Mouse (Mus musculus) midbrain, embryonic 10.5 days (tissue): ENCODE results near the gene Fads1. TPM values are rescaled to one million over a fixed set of nuclear protein-coding genes. Genes with fewer than 3 reads are reported as not detected.
"Not testable (repeated sequence)": the region's sequence is repeated elsewhere in the genome, so short reads cannot be mapped to it uniquely, and the experiment has no call there.

Experiments used
- DNase-seq: peaks from one replicate; pipeline ENCODE4 v3.0.0-alpha.2; 2017; ENCODE audit warnings: low spot score
- H3K27ac ChIP-seq: fragments of 300-500 bp; sonication (generic); replicated peaks from 2 replicates; pipeline ENCODE4 v1.5.1; 2016; ENCODE audit warnings: mild to moderate bottlenecking
- H3K27me3 ChIP-seq: fragments of 300-500 bp; sonication (generic); 2 replicates; pipeline ENCODE4 v1.6.1; 2016; ENCODE audit warnings: low read depth, mild to moderate bottlenecking; ENCODE audit not compliant: poor library complexity, severe bottlenecking
- H3K36me3 ChIP-seq: fragments of 300-500 bp; sonication (generic); 2 replicates; pipeline ENCODE4 v1.6.1; 2016; ENCODE audit warnings: mild to moderate bottlenecking, moderate library complexity
- H3K4me1 ChIP-seq: fragments of 300-500 bp; sonication (generic); 2 replicates; pipeline ENCODE4 v1.6.1; 2016
- H3K4me3 ChIP-seq: fragments of 300-500 bp; sonication (generic); 2 replicates; pipeline ENCODE4 v1.5.1; 2016; ENCODE audit warnings: mild to moderate bottlenecking, moderate library complexity
- H3K9me3 ChIP-seq: fragments of 300-500 bp; sonication (generic); replicated peaks from 2 replicates; pipeline ENCODE4 v1.6.1; 2016; ENCODE audit warnings: mild to moderate bottlenecking
- WGBS: fragments of 180-500 bp; shearing (Covaris S2); methylation state at CpG from one replicate; pipeline ENCODE4 v1.1.7; 2016; 5-methylcytosine and 5-hydroxymethylcytosine counted together
- polyA plus RNA-seq: library from polyadenylated mRNA; unstranded; fragments of >200 nt; fragmentation: Nextera tagmentation; extraction: Ambion mirVana; gene quantifications from 2 replicates; pipeline ENCODE4 v1.2.1, GENCODE M21; 2016

Gene Fads1
- polyA plus RNA-seq, 1 experiment from 2014 or later: 171 TPM

DNA sequence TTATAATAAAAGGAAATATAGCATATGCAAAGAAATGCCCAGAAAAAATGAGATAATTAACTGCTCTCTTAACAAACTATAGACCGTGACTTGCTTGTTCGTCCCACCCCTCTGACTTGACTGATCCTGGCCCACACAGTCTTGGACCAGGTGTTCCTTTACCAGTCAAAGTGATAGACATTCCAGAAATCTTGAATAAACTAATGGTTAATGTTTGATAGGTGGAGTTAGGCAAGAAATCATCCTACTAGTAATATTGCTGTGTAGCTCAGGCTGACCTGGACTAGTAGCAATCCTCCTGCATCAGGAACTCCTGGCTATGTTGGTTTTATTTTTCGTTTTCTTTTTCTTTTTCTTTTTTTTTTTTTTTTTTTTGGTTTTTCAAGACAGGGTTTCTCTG lies 14.2 kb upstream of the Fads1 start:
- DNase-seq: no peak

DNA sequence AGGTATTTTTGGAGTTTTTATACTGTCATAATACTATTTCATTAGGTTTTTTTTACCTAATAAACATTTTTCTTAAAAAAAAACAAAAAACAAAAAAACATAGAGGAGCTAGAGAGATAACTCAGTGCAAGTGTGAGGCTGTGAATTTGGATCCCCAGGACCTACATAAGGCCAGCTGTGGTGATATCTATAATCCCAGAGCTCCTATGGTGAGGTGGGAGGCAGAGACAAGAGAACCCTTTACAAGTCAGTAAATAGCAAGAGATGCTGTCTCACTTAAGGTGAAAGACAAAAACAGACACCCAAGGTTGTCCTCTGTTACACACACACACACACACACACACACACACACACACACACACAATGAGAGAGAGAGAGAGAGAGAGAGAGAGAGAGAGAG lies 13.5 kb upstream of the Fads1 start:
- Histone ChIP-seq H3K4me3 (no peak overlapping the region), H3K27me3 (no peaks in the 10 kb centered on the region), H3K4me1 (peaks cover 4% of the 10 kb centered on the region; the same call in 1 of the 2 replicates), H3K36me3 (no peaks in the 10 kb centered on the region), H3K27ac (no peak overlapping the region), H3K9me3 (peaks cover 4% of the 10 kb centered on the region; the same call in 1 of the 2 replicates)
- DNase-seq: no peak

More for the DNA sequence above, 14.2 kb upstream of the Fads1 start:
- Histone ChIP-seq H3K36me3 (no peaks in the 10 kb centered on the region), H3K27ac (no peak overlapping the region), H3K27me3 (no peaks in the 10 kb centered on the region), H3K4me3 (no peak overlapping the region), H3K9me3 (peaks cover 4% of the 10 kb centered on the region; the same call in 1 of the 2 replicates), H3K4me1 (peaks cover 4% of the 10 kb centered on the region; the same call in 1 of the 2 replicates)
- 91% methylated on average over 3 of the region's 3 CpGs for WGBS

DNA sequence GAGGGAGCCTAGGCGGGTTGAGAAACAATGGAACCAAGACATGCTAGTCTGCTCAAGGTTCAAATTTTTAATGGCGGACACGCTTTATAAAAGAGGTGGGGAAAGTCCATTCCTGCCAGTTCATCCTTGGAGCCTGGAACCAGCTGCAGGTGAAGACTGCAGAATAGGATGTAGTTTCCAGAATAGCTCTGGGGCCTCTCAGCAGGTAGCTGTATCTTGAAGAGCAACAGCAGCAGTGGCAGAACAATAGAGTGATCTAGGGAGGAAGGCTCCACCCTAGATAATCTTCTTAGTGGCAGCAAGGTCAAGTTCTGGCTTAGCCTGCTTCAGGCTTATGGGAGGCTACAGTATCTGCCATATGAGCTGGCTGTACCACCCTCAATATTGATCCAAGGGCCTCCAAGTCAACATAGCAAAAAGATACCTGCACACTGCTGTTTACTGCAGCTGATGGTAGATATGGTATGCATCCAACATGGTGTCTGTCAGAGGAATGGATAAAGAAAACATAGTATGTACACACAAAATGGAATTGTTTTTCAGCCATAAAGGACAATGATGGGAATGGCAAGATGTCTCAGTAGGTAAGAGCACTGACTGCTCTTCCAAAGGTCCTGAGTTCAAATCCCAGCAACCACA lies 12.9 kb upstream of the Fads1 start:
- not testable (repeated sequence) for DNase-seq, H3K27me3 ChIP-seq, H3K9me3 ChIP-seq, H3K27ac ChIP-seq, H3K4me3 ChIP-seq, H3K36me3 ChIP-seq, H3K4me1 ChIP-seq
- WGBS: 85% methylated on average over 3 of the region's 3 CpGs

DNA sequence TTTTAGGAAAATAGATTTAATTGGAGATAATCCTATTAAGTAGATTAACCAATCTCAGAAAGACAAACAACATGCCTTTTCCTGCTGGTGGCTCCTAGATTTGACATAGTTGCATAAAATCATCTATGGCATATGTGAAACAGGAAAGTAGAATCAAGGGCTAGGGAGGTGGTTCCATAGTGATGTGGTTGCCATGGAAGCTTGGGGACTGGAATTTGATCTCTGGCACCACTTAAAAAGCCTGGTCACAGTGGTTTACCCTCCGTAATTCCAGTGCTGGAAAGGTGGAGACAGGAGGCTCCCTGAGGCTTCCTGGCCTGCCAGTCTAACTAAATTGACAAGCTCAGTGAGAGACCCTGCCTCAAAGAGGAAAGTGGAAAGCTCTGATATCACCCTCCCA lies 12.2 kb upstream of the Fads1 start:
- Histone ChIP-seq H3K27me3 (no peaks in the 10 kb centered on the region), H3K27ac (no peak overlapping the region), H3K9me3 (peaks cover 4% of the 10 kb centered on the region; the same call in 1 of the 2 replicates), H3K4me3 (no peak overlapping the region), H3K4me1 (peaks cover 4% of the 10 kb centered on the region; the same call in 1 of the 2 replicates), H3K36me3 (no peaks in the 10 kb centered on the region)
- no peak for DNase-seq
- WGBS: 45% methylated on average over 1 of the region's 1 CpGs

DNA sequence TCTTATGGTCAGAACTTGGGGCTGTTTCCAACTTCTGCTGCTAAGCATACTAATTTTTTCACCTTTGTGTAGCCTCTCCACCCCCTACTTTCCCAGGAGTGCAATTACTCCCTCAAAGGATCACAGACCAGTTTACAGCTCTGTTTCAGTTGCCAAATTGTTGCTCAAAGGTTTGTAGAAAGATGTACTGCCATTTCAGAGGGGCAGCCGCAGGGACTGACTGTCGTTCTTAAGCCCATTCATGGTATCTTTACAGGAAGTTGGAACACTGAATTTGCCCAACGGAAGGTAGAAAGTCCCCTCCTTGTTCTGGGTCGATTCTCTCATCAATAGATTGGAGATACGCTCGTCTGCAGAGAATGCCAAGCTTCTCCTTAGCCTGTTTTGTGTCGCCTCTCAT lies 11.3 kb upstream of the Fads1 start:
- 89% methylated on average over 7 of the region's 7 CpGs for WGBS
- Histone ChIP-seq H3K4me3 (no peak overlapping the region), H3K4me1 (peaks cover 4% of the 10 kb centered on the region; the same call in 1 of the 2 replicates), H3K9me3 (peaks cover 4% of the 10 kb centered on the region; the same call in 1 of the 2 replicates), H3K27me3 (no peaks in the 10 kb centered on the region), H3K36me3 (no peaks in the 10 kb centered on the region), H3K27ac (no peak overlapping the region)
- DNase-seq: no peak

DNA sequence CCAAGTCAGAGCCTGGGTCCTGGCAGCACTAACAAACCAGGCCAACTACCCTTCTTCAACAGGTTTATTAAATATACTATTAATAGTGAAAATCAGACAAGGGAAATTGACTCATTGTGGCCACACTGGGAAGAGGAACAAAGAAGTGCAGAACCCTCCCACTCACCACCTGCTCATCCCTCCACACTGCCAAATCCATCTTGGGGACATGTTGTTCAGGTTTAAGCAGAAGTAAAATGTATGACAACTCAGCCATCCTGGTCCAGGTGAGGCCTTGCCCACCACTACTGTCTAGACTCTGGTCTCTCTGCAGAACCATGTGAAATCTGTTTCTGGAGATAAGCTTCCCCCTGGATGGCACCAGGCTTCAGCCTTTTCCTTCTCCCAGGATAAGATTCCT lies 10.8 kb upstream of the Fads1 start:
- H3K4me1 ChIP-seq: peaks cover 7% of the 10 kb centered on the region
- H3K9me3 ChIP-seq: peaks cover 4% of the 10 kb centered on the region; the same call in 1 of the 2 replicates
- H3K27me3 ChIP-seq: no peaks in the 10 kb centered on the region
- no peak for DNase-seq
- no peak overlapping the region for H3K4me3 ChIP-seq
- no peak overlapping the region for H3K27ac ChIP-seq
- no peaks in the 10 kb centered on the region for H3K36me3 ChIP-seq

DNA sequence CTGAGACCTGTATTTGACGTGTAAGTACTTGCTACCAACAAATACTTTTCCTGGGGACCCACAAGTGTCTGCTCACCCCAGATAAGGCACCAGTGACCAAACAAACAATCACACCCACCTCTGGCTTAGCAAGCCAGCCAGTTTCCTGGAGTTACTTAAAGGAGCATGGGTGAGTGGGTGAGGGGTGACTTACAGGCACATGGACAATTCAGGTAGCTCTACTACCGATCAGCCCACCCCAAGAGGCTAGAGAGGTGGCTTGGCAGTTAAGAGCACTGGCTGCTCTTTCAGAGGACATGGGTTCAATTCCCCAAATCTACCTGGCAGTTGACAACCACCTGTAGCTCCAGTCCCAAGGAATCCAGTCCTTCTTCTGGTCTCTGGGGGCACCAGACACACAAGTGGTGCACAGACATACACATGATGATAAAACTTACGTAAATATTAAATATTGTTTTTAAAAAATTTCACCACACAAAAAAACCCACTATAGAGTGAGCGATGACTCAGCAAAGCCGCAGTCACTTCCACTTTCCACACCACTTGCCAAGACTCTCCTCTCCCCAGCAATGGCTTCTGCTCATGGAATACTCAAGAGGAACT lies 9.5 kb upstream of the Fads1 start:
- 88% methylated on average over 5 of the region's 5 CpGs for WGBS
- H3K4me3 ChIP-seq: no peak overlapping the region
- H3K9me3 ChIP-seq: peaks cover 4% of the 10 kb centered on the region; the same call in 1 of the 2 replicates
- peaks cover 9% of the 10 kb centered on the region for H3K4me1 ChIP-seq
- no peak for DNase-seq
- H3K36me3 ChIP-seq: no peaks in the 10 kb centered on the region
- H3K27ac ChIP-seq: peak overlapping the region; percentile 49; the same call in 1 of the 2 replicates
- no peaks in the 10 kb centered on the region for H3K27me3 ChIP-seq

DNA sequence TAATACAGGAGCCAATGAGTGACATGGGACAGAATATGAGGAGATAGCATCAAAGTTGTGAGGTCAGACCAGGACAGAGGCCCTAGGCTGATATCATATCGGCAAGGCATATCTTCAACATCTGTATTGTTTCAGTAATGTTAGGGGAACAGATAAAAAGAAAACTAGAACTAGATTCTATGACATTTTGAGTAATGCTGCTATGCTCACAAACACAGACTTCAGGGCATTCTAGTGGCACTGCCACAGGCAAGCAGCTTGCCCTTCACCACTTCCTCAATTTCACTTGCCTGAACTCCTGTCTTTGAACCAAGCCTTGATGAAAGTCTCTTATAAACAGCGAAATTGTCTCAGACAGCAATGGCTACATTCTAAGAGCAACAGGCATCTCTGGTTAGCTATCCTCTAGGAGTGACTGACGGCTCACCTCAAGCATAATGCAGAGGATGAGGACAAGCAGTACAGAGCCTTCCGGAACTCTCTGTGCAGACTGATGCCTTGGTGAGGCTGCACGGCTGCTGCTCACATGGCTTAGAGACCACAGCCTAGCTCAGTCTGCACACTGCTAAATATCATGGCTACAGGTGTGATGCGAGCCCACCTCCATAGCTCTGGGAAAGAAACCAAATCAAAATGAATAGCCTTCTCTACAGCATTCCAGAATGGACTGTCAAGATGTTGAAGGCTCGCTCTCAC lies 8.7 kb upstream of the Fads1 start:
- H3K9me3 ChIP-seq: peaks cover 4% of the 10 kb centered on the region; the same call in 1 of the 2 replicates
- H3K27me3 ChIP-seq: no peaks in the 10 kb centered on the region
- H3K36me3 ChIP-seq: no peaks in the 10 kb centered on the region
- WGBS: 92% methylated on average over 7 of the region's 7 CpGs
- peaks cover 9% of the 10 kb centered on the region for H3K4me1 ChIP-seq
- DNase-seq: no peak
- H3K4me3 ChIP-seq: no peak overlapping the region
- no peak overlapping the region for H3K27ac ChIP-seq

DNA sequence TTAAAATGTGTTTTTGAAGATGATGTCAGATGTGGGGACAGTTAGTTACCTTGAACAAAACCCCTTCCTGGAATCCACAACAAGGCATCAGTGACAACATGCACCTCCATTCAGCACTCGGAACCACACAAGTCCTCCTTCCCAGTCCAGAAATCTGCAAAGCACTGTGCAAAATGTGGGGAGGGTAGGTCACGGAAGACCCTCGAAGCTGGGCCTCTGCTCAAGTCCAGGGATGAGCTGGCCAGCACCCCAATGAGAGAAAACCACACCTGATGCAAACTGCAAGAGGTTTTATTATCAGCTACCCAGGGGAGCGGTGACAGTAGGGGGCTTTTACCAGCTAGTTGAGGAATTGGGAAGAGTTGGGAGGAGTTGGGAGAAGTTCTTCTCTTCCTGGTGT lies 7.7 kb upstream of the Fads1 start:
- no peak for DNase-seq
- 80% methylated on average over 4 of the region's 4 CpGs for WGBS
- peaks cover 4% of the 10 kb centered on the region; the same call in 1 of the 2 replicates for H3K9me3 ChIP-seq
- H3K27me3 ChIP-seq: no peaks in the 10 kb centered on the region
- H3K4me1 ChIP-seq: peaks cover 5% of the 10 kb centered on the region
- no peak overlapping the region for H3K4me3 ChIP-seq
- H3K36me3 ChIP-seq: no peaks in the 10 kb centered on the region
- H3K27ac ChIP-seq: no peak overlapping the region

DNA sequence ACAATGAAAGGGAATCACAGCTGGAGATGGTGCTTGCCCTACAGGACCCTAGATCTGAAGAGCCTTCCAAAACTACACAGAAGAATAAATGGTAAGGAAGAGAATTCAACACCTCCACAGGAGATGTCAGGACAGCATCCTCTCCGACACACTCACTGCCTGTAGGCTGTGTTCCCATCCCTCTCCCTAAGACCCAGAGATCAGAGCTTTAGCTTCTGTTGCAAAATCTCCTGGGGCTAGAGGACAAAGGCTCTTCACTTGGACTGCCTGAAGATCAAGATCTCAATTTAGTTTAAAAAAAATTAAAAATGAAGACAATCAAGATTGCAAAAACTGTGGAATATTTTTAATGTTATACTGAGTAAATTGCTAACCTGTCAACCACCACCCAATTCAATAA lies 6.2 kb upstream of the Fads1 start:
- no peak overlapping the region for H3K4me3 ChIP-seq
- H3K9me3 ChIP-seq: no peaks in the 10 kb centered on the region
- no peaks in the 10 kb centered on the region for H3K36me3 ChIP-seq
- DNase-seq: no peak
- no peak overlapping the region for H3K27ac ChIP-seq
- peaks cover 5% of the 10 kb centered on the region for H3K4me1 ChIP-seq
- 58% methylated on average over 1 of the region's 1 CpGs for WGBS
- H3K27me3 ChIP-seq: no peaks in the 10 kb centered on the region

DNA sequence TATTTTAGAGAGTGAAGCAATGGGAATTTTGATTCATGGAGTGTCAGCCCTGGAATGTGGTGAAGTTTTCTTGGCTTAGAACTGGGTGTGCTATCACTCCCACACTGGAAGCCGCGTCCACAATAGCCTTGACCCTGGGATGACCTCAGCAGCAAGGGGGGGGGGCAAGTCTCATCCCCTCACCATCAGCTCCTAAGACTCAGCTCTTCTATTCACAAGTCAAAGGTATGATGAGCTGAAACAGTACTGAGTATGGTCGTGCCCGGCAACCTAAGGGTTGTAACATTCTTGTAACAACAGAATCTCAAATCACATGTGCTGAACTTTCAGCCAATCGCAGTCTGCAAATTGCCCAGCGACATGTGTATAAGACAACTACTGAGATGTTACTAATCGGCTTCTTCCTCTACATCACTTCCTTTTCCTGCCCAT lies 5.7 kb upstream of the Fads1 start:
- no peak overlapping the region for H3K27ac ChIP-seq
- H3K27me3 ChIP-seq: no peaks in the 10 kb centered on the region
- H3K4me1 ChIP-seq: peaks cover 6% of the 10 kb centered on the region
- 82% methylated on average over 7 of the region's 7 CpGs for WGBS
- DNase-seq: no peak
- H3K36me3 ChIP-seq: no peaks in the 10 kb centered on the region
- H3K4me3 ChIP-seq: no peak overlapping the region
- no peaks in the 10 kb centered on the region for H3K9me3 ChIP-seq

DNA sequence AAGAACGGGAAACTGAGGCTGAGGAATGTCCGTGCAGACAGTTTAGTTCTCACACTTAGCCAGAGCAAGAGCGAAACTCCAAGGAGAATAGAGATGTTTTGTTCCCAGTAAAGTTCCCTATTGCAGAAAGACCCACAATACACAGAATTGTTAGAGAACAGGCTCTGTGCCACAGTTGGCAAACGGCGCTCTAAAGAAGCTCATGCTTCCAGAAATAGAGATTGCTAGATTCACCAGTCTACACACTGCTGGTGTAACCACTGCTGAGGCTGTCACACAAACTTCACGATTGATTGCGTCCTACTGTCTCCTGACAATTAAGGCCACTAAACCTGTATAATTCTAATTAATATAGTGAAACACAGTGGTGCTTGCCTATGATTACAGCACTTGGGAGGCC lies 1.5 kb upstream of the Fads1 start:
- Histone ChIP-seq H3K27me3 (no peaks in the 10 kb centered on the region), H3K4me3 (no peak overlapping the region), H3K9me3 (no peaks in the 10 kb centered on the region), H3K4me1 (peaks cover 36% of the 10 kb centered on the region), H3K27ac (no peak overlapping the region), H3K36me3 (peaks cover 19% of the 10 kb centered on the region)
- WGBS: 96% methylated on average over 7 of the region's 7 CpGs
- no peak for DNase-seq

DNA sequence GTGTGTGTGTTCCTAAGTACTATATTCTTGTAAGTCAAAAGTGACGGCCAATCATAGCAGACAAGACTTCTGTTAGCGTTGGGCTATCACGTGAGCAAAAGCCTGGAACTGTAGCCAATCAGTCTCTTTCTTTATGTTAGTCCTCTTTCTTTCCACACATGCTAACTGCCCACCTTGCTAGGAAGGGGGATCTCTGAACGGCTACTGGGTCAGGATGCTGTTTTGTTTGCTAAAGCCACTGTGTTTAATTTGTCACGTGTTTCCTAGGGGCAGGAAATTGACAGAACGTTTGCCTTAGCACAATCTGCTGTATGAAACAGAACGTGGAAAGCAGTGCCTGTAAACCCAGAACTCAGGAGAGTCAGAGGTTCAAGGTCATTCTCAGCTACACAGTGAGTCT lies 546 bp upstream of the Fads1 start:
- WGBS: 40% methylated on average over 7 of the region's 7 CpGs
- H3K27ac ChIP-seq: peak overlapping the region; percentile 99
- H3K9me3 ChIP-seq: no peaks in the 10 kb centered on the region
- peaks cover 28% of the 10 kb centered on the region for H3K36me3 ChIP-seq
- DNase-seq: no peak
- no peaks in the 10 kb centered on the region for H3K27me3 ChIP-seq
- peaks cover 34% of the 10 kb centered on the region for H3K4me1 ChIP-seq
- H3K4me3 ChIP-seq: peak overlapping the region; percentile 79
